Mouse (Mus musculus) midbrain, embryonic 13.5 days (tissue): ENCODE data around the gene Sumo1. TPM values are rescaled to one million over a fixed set of nuclear protein-coding genes. Genes with fewer than 3 reads are reported as not detected.

Experiments used
- ATAC-seq: fragments of 200-750 bp; cut with Nextera tagmentation; 2 replicates; pipeline ENCODE4 v1.8.0; 2017; ENCODE audit warnings: mild to moderate bottlenecking, moderate TSS enrichment, moderate library complexity
- H3K27ac ChIP-seq: fragments of 300-500 bp; sonication (generic); 2 replicates; pipeline ENCODE4 v1.5.1; 2015; ENCODE audit warnings: inconsistent platforms, mild to moderate bottlenecking, moderate library complexity
- H3K27me3 ChIP-seq: fragments of 300-500 bp; sonication (generic); 2 replicates; pipeline ENCODE4 v1.6.1; 2015; ENCODE audit warnings: mild to moderate bottlenecking, inconsistent platforms
- H3K36me3 ChIP-seq: fragments of 300-500 bp; sonication (generic); 2 replicates; pipeline ENCODE4 v1.6.1; 2015; ENCODE audit warnings: mild to moderate bottlenecking, inconsistent platforms
- H3K4me1 ChIP-seq: fragments of 300-500 bp; sonication (generic); replicated peaks from 2 replicates; pipeline ENCODE4 v1.6.1; 2015; ENCODE audit warnings: inconsistent platforms
- H3K4me2 ChIP-seq: fragments of 300-500 bp; sonication (generic); replicated peaks from 2 replicates; pipeline ENCODE4 v1.6.1; 2015; ENCODE audit warnings: moderate library complexity, mild to moderate bottlenecking, inconsistent platforms
- H3K4me3 ChIP-seq: fragments of 300-500 bp; sonication (generic); replicated peaks from 2 replicates; pipeline ENCODE4 v1.5.1; 2015; ENCODE audit warnings: mild to moderate bottlenecking, inconsistent platforms
- H3K9ac ChIP-seq: fragments of 300-500 bp; sonication (generic); replicated peaks from 2 replicates; pipeline ENCODE4 v1.6.1; 2015; ENCODE audit warnings: mild to moderate bottlenecking, inconsistent platforms
- H3K9me3 ChIP-seq: fragments of 300-500 bp; sonication (generic); 2 replicates; pipeline ENCODE4 v1.6.1; 2016; ENCODE audit warnings: mild to moderate bottlenecking, inconsistent platforms
- WGBS: fragments of 180-500 bp; shearing (Covaris S2); methylation state at CpG from one replicate; pipeline ENCODE4 v1.1.7; 2015; 5-methylcytosine and 5-hydroxymethylcytosine counted together
- polyA plus RNA-seq: library from polyadenylated mRNA; unstranded; fragments of >200 nt; fragmentation: Nextera tagmentation; extraction: Ambion mirVana; gene quantifications from 2 replicates; pipeline ENCODE4 v1.2.1, GENCODE M21; 2015

Sumo1 gene
- polyA plus RNA-seq, 1 experiment from 2014 or later: 453 TPM

DNA sequence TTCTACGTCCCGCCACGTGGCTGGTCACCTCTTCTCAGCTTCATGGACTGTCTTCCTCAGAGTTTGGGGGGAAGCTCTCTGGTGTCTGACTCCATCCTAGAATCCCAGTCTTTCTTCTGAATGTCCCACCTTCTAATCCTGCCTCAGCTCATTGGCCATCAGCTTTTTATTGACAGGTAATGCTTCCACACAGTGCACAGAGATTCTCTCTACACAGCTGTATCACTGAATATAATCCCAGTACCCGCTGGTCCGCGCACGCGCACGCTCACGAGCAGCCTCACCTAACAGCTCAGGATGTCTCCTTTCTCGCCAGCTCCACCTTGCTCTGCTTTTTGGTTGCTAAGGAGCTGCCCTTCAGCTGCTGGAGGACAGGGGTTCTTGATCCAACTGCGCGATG, 64.2 kb downstream of the Sumo1 start:
- Histone ChIP-seq H3K9ac (no peak overlapping the region), H3K27ac (no peak overlapping the region), H3K4me3 (no peak overlapping the region), H3K4me1 (no peaks in the 10 kb centered on the region), H3K36me3 (no peaks in the 10 kb centered on the region), H3K9me3 (no peaks in the 10 kb centered on the region), H3K4me2 (no peak overlapping the region), H3K27me3 (0 out of 2 replicates have a peak, but pooled peaks cover 3% of the 10 kb centered on the region)
- 0 out of 2 replicates have a peak, but pooled peaks have one; percentile 37 for ATAC-seq
- 92% methylated on average over 13 of the region's 13 CpGs for WGBS

DNA sequence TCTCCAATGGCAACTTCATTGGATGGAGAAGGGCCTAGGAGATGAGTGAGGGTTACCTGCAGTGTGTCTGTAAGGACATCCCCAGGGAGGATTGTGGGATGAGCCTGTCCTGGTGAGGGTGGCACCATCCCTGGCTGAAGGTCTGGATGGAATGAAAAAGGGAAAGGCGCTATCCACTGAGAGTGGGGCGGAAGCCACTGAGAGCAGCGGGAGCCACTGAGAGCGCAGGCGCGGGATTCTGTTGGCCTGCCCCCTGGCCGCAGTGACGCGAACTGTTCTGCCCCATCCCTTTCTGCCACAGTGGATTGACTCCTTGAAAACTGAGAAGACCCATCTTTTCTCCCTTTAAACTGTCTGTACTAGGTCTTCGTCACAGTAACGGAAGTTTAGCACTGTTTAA, 66.7 kb downstream of the Sumo1 start:
- no peak overlapping the region for H3K27ac ChIP-seq
- peak; percentile 69 for ATAC-seq
- no peak overlapping the region for H3K4me3 ChIP-seq
- H3K9me3 ChIP-seq: no peaks in the 10 kb centered on the region
- no peak overlapping the region for H3K9ac ChIP-seq
- 0 out of 2 replicates have a peak, but pooled peaks cover 3% of the 10 kb centered on the region for H3K27me3 ChIP-seq
- H3K4me2 ChIP-seq: 0 out of 2 replicates have a peak overlapping the region, but pooled peaks have one; percentile 14
- H3K4me1 ChIP-seq: no peaks in the 10 kb centered on the region
- no peaks in the 10 kb centered on the region for H3K36me3 ChIP-seq
- WGBS: 17% methylated on average over 11 of the region's 11 CpGs

DNA sequence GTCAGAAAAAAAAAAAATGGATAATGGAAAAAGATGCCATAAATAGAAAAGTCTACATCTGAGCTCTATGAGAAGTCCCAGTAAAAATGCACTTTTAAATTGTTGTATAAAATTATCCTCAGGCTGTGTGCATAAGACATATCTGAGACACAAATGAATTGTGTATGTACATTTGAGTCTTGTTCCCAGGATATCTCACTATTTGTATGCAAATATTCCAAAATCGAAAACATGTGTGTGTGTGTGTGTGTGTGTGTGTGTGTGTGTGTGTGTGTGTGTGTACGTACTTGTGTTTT, 67.3 kb downstream of the Sumo1 start:
- Histone ChIP-seq H3K27me3 (0 out of 2 replicates have a peak, but pooled peaks cover 3% of the 10 kb centered on the region), H3K27ac (no peak overlapping the region), H3K4me3 (no peak overlapping the region), H3K9ac (no peak overlapping the region), H3K9me3 (no peaks in the 10 kb centered on the region), H3K36me3 (no peaks in the 10 kb centered on the region), H3K4me1 (no peaks in the 10 kb centered on the region), H3K4me2 (no peak overlapping the region)
- 84% methylated on average over 2 of the region's 2 CpGs for WGBS
- ATAC-seq: no peak

DNA sequence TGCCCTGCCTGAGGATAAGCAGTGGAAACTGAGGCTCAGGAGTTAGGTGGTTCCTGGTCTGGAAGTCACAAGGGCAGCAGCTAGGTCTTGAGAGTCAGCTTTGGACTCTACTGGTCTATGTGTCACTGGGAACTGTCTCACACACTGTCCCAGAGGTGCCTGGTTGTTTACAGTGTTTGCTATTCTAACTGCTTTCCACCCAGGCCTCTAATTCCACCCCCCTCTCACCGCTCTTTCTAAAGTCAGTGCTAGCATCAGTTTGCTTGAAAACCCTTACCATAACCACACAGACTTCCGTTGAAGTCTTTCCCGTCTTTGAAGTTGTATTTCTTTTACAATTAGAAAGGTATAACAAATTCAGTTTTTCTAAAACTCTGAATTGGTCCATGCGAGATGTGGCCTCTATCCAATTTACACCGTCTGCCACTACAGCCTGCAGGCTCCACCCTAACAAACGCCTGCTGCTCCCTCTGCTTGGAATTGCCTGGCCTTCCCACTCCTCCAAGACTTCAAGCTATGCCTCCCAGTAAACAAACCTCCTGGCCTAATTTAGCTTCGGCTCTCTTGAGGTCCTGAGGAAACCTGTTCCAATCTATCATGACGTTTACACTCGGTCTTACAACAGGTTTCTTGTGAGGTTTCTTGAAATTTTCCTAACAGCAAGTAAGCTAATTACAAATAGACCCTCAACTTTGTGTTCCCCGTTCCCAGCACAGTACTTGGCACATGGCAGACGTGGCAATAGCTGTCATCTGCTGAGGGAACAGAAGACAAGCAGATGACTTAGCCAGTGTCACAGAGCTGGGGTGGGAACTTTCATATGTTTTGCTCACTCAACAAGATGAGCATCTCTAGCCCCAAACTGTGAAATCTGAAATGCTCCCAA, 67.9 kb downstream of the Sumo1 start:
- ATAC-seq: no peak
- 0 out of 2 replicates have a peak, but pooled peaks cover 3% of the 10 kb centered on the region for H3K27me3 ChIP-seq
- 65% methylated on average over 11 of the region's 11 CpGs for WGBS
- no peak overlapping the region for H3K9ac ChIP-seq
- no peak overlapping the region for H3K4me2 ChIP-seq
- no peaks in the 10 kb centered on the region for H3K9me3 ChIP-seq
- H3K36me3 ChIP-seq: no peaks in the 10 kb centered on the region
- H3K4me1 ChIP-seq: no peaks in the 10 kb centered on the region
- no peak overlapping the region for H3K4me3 ChIP-seq
- no peak overlapping the region for H3K27ac ChIP-seq

DNA sequence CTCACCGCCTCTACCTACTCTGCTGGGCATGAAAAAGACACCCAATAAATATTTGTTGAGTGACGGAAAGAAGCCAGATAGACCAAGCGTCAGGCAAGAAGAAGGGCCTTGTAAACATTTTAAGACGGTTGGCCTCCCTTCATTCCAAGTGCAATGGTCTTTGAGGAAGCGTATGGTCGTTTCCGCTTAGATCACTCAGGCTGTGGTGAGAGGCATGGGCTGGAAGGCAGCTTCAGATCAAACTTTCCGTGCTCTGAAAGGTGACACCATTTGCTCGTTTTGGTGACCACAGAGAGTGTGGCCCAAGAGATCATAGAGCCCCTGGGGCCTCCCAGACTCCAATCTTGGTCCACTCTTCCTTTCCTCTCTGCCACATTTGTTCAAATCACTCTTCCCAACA, 75.0 kb downstream of the Sumo1 start:
- peaks cover 24% of the 10 kb centered on the region for H3K4me1 ChIP-seq
- no peak overlapping the region for H3K27ac ChIP-seq
- no peaks in the 10 kb centered on the region for H3K36me3 ChIP-seq
- ATAC-seq: no peak
- H3K27me3 ChIP-seq: peaks cover 37% of the 10 kb centered on the region
- H3K9me3 ChIP-seq: no peaks in the 10 kb centered on the region
- no peak overlapping the region for H3K4me2 ChIP-seq
- 93% methylated on average over 9 of the region's 9 CpGs for WGBS
- H3K4me3 ChIP-seq: no peak overlapping the region
- H3K9ac ChIP-seq: no peak overlapping the region

DNA sequence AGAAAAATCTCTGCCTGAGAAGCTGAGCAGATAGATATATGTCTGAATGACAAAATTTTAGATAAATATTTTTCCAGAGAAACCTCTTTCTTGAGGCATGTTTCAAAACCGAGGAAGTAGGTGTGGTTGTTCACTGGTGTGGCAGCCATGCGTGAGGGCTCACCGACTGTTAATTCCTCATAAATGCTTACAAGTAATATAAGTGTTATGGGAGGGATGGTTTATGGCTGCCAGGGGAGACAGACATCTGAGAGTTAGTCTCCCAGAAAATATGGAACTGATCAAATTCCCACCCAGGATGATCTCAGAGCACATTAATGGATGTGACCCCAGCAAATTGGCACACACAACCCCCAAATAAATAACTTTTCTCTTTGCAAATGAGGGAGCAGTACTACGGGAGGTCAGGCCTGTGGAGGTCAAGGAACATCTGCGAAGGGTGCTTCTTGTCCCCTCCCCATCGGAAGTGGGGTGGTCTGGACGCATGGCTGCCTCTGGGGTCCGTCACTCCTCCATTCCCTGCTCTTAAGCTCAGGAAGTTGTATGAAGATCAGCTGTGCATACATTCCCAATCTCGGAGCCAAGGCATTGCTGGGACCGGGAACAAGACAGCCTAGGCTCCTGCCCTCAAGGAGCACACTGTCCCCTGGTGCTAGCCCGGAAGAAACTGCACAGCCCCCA, 75.9 kb downstream of the Sumo1 start:
- H3K27me3 ChIP-seq: peaks cover 39% of the 10 kb centered on the region
- 90% methylated on average over 11 of the region's 11 CpGs for WGBS

DNA sequence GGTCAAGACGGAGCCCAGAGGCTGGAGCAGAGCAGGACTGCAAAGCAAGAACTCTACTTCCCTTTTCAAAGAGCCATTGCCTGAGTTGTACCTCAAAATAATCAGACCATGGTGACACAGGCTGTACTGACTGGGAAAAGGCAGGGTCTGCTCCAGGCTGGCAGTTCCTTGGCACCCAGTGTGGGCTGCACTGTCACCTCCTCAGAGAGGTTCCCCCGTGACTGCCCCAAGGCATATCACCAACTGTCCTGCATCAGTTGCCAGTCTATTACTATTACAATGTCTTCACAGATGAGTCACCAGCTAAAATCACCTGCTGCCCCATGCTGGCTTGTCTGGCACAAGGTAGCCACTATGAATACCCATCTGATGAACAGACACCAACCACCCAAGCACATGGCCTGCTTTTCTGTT, 77.0 kb downstream of the Sumo1 start:
- 57% methylated on average over 2 of the region's 2 CpGs for WGBS
- H3K4me3 ChIP-seq: no peak overlapping the region
- peak; percentile 24 for ATAC-seq

More for the DNA sequence above, 75.9 kb downstream of the Sumo1 start:
- H3K4me1 ChIP-seq: peaks cover 24% of the 10 kb centered on the region
- no peak overlapping the region for H3K27ac ChIP-seq
- no peaks in the 10 kb centered on the region for H3K9me3 ChIP-seq
- H3K36me3 ChIP-seq: no peaks in the 10 kb centered on the region
- ATAC-seq: no peak
- H3K9ac ChIP-seq: no peak overlapping the region
- no peak overlapping the region for H3K4me2 ChIP-seq
- no peak overlapping the region for H3K4me3 ChIP-seq

DNA sequence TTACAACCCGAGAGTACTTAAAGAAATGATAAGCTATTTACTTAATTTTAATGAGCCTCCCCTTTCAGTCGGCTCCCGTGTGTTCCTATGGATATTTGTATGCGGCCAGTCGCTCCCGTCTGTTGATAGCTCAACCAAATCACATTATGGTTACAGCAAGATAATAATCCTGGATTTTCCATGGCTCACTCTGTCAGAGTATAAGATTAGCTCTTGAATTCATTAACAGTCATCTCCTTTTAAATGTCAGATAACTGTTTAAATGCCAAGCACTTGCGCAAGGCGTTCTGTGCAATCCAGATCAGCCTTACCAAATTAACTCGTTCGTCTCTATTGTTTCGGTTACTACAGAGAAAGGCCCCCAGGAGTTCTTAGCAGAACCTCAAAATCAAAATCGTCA, 77.8 kb downstream of the Sumo1 start:
- H3K27me3 ChIP-seq: peaks cover 39% of the 10 kb centered on the region
- ATAC-seq: peak; percentile 74
- 0 out of 2 replicates have a peak overlapping the region, but pooled peaks have one; percentile 14 for H3K27ac ChIP-seq
- peaks cover 24% of the 10 kb centered on the region for H3K4me1 ChIP-seq
- peak overlapping the region; percentile 45 for H3K4me2 ChIP-seq
- no peaks in the 10 kb centered on the region for H3K36me3 ChIP-seq
- peak overlapping the region; percentile 14 for H3K4me3 ChIP-seq
- WGBS: 7% methylated on average over 12 of the region's 12 CpGs
- no peaks in the 10 kb centered on the region for H3K9me3 ChIP-seq
- H3K9ac ChIP-seq: no peak overlapping the region

More for the DNA sequence above, 77.0 kb downstream of the Sumo1 start:
- Histone ChIP-seq H3K9ac (no peak overlapping the region), H3K27ac (0 out of 2 replicates have a peak overlapping the region, but pooled peaks have one; percentile 30), H3K4me2 (no peak overlapping the region), H3K4me1 (peaks cover 24% of the 10 kb centered on the region), H3K36me3 (no peaks in the 10 kb centered on the region), H3K9me3 (no peaks in the 10 kb centered on the region), H3K27me3 (peaks cover 39% of the 10 kb centered on the region)

DNA sequence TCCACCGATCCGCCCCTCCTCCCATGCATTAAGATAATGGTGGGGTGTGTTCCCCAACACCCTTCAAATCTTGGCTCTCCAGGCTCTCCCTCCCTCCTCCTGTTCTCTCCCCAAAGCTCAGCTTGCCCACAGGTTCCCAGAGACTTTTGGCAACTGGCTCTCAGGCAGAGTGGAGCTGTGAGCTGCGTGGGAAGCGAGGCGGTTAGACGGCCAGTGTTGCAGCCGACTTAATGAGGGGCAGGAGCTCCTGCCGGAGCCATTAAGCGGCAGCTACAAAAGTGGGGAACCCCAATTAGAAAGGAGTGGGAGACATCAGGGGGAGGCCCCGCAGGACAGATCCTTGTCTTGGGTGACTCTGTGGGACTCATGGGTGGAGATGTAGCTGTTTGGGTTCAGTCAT, 78.3 kb downstream of the Sumo1 start:
- Histone ChIP-seq H3K27ac (0 out of 2 replicates have a peak overlapping the region, but pooled peaks have one; percentile 14), H3K4me2 (peak overlapping the region; percentile 45), H3K36me3 (no peaks in the 10 kb centered on the region), H3K27me3 (peaks cover 39% of the 10 kb centered on the region), H3K9me3 (no peaks in the 10 kb centered on the region), H3K4me3 (peak overlapping the region; percentile 14), H3K4me1 (peaks cover 24% of the 10 kb centered on the region), H3K9ac (no peak overlapping the region)
- WGBS: 1% methylated on average over 10 of the region's 10 CpGs
- ATAC-seq: peak; percentile 58

DNA sequence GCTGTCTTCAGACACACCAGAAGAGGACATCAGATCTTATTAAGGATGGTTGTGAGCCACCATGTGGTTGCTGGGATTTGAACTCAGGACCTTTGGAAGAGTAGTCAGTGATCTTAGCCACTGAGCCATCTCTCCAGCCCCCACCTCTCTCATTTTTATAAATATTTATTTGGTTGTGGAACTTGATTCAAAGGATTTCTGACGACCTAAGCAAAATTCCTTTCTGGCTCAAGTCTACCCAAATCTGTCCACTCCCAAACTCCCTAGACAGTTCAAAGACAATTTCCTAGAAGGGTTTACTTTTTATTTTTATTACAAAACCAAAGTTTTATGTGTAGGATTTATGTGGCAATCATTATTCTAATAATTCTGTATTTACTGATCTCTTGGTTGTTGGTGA, 81.4 kb downstream of the Sumo1 start:
- no peak overlapping the region for H3K4me2 ChIP-seq
- H3K36me3 ChIP-seq: no peaks in the 10 kb centered on the region
- no peak for ATAC-seq
- peaks cover 27% of the 10 kb centered on the region for H3K27me3 ChIP-seq
- no peak overlapping the region for H3K4me3 ChIP-seq
- H3K9ac ChIP-seq: no peak overlapping the region
- no peak overlapping the region for H3K27ac ChIP-seq
- WGBS: 88% methylated on average over 1 of the region's 1 CpGs
- H3K9me3 ChIP-seq: no peaks in the 10 kb centered on the region
- peaks cover 32% of the 10 kb centered on the region for H3K4me1 ChIP-seq

DNA sequence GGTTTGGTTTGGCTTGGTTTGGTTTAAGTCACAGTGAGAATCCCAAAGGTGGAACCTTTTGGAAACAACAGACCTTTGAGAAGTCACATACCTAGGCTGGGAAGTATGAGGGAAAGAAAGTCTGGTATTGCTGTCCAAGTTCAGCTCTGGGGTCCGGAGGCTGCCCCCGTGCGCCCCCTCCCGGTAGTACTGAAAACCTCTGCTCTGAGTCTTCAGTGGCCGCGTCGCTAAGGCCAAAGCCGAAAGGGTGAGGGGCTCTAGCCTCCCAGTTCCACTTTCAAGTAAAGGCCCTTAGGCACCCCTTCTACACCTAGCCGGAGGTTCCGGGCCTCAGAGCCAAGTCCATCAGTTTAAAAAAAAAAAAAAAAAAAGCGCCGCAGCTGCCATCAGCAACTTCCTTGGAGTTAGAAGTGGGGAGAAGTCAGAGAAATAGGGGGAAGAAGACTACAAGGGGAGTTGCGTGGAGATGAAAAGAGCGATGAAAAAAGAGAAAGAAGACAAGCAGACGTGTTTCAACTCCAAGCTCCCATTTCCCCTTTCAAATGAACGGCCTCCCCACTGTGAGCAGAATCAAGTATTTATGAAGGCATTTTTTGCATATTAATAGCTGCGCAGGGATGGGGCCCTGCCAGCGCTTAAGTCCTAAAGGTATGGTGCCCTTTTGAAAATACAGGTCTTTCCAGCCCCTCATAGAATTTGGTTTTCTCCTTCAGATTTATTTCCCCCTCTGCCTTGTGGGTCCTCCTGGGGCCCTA, 85.8 kb downstream of the Sumo1 start:
- Histone ChIP-seq H3K36me3 (no peaks in the 10 kb centered on the region), H3K4me2 (peak overlapping the region; percentile 25), H3K4me1 (peaks cover 8% of the 10 kb centered on the region; the same call in 1 of the 2 replicates), H3K27me3 (peaks cover 9% of the 10 kb centered on the region), H3K9ac (no peak overlapping the region), H3K4me3 (no peak overlapping the region), H3K9me3 (no peaks in the 10 kb centered on the region), H3K27ac (no peak overlapping the region)
- 7% methylated on average over 18 of the region's 18 CpGs for WGBS
- peak; percentile 72 for ATAC-seq
